Mouse (Mus musculus) ES-Bruce4 (cell line): Measurements from ENCODE around the gene Tnnt1.

Source experiments
- CTCF ChIP-seq: IDR thresholded peaks from one replicate; pipeline ENCODE4 v1.8.1; 2011; ENCODE audit warnings: low read depth, low read length
- EP300 ChIP-seq: IDR thresholded peaks from 2 replicates; pipeline ENCODE4 v1.6.1; 2011; ENCODE audit warnings: low read depth, low read length; ENCODE audit not compliant: insufficient read depth
- POLR2A ChIP-seq: IDR thresholded peaks from one replicate; pipeline ENCODE4 v1.8.1; 2011; ENCODE audit warnings: low read length; ENCODE audit not compliant: insufficient read depth

DNA sequence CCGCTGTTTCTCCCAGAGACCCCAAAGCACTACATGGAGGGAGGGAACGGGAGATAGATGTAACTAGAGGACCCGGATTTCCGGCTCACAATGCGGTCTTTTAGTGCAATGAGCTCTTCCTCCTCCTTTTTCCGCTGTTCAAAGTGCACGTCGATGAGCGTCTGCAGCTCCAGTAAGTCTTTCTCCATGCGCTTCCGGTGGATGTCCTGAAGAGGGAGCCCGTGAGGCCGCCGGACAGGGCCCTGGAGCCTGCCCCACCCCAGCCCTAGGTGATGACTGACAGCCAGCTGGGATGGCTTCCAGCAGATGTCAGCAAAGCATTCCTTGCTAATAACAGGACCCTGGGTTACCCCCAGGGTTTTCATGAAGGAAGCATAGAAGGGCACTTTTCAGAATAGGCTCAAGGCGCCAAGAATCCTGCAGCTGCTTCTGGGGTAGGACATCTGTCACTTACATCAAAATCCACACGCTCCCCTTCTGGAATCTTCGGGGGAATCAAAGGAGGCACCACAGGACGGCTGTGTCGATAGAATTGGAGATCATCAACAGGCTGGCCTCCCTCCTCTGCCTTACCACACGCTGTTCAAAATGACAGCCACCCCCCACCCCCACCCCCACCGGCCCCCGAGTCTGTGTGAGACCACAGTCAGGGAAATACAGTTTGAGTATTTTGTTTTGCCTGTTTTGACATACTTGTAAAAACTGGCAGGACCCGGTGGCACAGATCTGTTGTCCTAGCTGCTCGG lies 6.1 kb downstream of the Tnnt1 start:
- TF ChIP-seq EP300 (0 out of 2 replicates have a peak, but pooled peaks have one; percentile 13), CTCF (peak; percentile 84), POLR2A (no peak)
